Mouse (Mus musculus): ENCODE data around the gene Lrwd1.
"Not testable (repeated sequence)": the region's sequence is repeated elsewhere in the genome, so short reads cannot be mapped to it uniquely, and the experiment has no call there.

The Lrwd1 gene

GRCm38 (mm10) chr5:136135571-136136291 lies at the start of gene Lrwd1, which contains the start of gene Alkbh4:
Gene Lrwd1, minus strand, starts transcription at chr5:136136074.
Gene Alkbh4, plus strand, starts transcription at chr5:136136146.
- peak; percentile 94 for DNase-seq (ENCODE audit: low read depth, low spot score)

DNA sequence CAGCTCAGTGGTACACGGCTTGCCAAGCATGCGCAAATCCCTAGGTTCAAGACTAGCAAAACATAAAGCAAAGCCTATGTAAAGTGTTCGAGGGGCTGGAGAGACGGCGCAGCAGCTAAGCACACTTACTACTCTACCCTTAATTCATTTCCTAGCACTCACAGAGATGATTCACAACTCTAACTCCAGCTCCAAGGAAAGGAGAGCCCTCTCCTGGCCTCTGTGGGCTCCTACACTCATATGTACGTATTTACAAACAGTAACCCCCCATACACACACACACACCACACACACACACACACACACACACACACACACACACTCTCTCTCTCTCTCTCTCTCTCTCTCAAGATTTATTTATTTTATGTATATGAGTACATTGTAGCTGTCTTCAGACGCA lies 47.9 kb upstream of the Lrwd1 start:
- no peak for DNase-seq (ENCODE audit: low read depth, low spot score)

DNA sequence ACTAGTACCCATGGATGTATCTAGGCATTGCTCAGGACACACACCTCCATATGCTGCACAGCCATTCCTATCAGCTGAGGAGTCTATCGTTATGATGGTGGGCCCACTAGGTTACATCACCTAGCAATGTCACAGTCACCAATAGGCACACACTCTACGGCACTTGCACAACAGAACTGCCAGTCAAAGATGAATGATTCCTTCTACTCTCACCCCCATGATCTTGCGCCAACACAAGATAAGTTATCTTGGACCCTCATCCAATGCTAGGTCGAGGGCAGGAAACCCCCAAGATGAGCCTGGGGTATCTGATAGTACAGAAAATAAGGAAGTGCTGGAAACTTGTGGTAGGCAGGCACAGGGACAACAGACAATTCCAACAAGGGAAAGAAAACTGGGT lies 47.0 kb upstream of the Lrwd1 start:
- DNase-seq (ENCODE audit: low read depth, low spot score), result no peak

DNA sequence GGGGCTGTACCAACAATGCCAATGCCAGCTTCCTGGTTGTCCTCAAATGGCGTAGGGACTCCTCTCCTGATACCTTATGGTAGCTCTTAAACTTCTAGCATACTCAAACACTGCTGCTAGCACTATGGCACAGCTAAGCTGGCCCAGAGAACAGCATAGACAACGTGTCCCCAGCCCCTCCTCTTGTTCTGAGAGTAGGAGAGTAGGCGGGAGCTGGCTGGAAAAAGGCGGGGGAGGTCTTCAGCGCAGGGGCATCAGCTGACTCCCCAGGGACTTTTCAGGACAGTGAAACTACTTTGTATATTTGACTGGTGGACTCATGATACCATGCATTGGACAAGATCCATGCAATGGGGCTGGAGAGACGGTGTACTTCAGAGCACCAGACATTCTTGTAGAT lies 46.2 kb upstream of the Lrwd1 start:
- no peak for DNase-seq (ENCODE audit: low read depth, low spot score)

DNA sequence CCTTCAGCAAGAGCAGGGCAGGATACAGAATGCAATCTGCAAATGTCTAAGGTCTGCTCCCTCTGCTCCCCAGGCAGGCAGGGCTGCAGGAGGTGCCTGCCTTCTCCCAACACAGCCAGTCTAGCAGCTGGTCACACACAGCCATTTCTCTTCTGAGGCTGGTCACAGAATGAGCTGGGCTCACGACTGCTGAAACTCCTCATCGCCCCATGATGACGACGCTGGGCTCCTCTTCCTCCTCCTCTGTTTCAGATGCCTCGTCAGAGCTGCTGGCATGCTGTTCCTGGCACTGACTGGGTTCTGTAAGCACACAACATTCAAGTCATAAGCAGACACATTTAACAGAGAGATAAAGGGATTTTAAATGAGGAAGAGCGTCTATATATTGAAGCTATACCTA lies 45.3 kb upstream of the Lrwd1 start:
- no peak for DNase-seq (ENCODE audit: low read depth, low spot score)

DNA sequence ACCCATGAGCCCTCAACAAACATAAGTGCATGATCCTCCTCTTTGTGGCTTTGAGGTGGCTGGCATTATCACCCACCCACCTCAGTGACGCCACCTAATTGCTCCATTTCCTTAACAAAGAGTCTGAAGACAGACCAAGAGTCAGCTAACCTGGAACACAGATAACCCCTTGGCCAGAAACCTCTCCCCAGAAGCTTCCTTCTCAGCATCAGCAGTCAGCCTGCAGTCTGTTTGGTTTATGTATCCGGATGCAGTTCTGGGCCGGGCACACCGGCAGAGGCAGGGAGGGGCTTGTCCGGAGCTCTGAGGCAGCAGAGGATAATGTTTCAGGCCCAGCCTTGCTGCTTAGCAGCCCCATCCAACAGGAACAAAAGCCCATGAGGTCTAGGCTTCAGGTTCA lies 43.7 kb upstream of the Lrwd1 start:
- DNase-seq (ENCODE audit: low read depth, low spot score), result no peak

- DNase-seq (ENCODE audit: low read depth, low spot score), result no peak
Observed at GRCm38 (mm10) chr5:136173606-136174463, 38.0 kb upstream of the Lrwd1 start.

DNA sequence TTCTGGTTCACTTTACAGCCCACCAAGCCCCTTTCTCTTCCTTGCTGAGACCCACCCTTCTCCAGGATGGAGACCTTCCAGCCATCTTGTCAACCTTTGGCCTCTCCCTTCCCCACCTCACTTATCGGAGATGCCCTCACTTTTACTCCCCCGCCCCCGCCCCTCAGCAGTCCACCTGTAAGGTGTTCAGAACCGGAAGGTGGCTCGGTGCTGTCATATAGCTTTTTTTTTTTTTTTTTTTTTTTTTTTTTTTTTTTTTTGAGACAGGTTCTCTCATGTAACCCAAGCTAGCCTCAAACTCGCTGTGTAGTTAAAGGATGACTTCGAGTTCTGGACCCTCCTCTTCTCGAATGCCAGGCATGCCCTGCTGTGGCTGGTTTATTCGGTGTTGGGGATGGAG lies 37.1 kb upstream of the Lrwd1 start:
- no peak for DNase-seq (ENCODE audit: low read depth, low spot score)

GRCm38 (mm10) chr5:136171363-136172341 lies 35.8 kb upstream of the Lrwd1 start:
- no peak for DNase-seq (ENCODE audit: low read depth, low spot score)

- peak; percentile 70 for DNase-seq (ENCODE audit: low read depth, low spot score)
Observed at GRCm38 (mm10) chr5:136170512-136171362, 34.9 kb upstream of the Lrwd1 start, which contains the start of gene Orai2. Gene Orai2, minus strand, starts transcription at chr5:136170713.

GRCm38 (mm10) chr5:136169626-136170511 lies 34.0 kb upstream of the Lrwd1 start:
- peak; percentile 14 for DNase-seq (ENCODE audit: low read depth, low spot score)

DNA sequence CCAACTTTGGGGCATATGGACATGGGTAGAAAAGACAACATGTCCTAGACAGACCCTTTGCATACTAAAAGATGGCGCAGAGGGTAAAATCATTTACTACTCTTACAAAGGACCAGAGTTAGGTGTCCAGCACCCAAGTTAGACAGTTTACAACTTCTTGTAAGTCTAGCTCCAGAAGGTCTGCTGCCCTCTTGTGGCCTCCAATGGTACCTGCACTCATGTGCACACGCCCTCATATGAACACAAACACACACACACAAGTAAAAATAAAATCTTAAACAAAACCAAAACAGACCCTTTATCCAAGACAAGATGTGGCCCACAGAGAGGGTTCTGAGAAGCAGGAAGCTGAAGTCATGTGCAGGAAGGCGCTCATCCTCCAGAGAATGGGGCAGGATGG lies 32.2 kb upstream of the Lrwd1 start:
- DNase-seq (ENCODE audit: low read depth, low spot score), result no peak

DNA sequence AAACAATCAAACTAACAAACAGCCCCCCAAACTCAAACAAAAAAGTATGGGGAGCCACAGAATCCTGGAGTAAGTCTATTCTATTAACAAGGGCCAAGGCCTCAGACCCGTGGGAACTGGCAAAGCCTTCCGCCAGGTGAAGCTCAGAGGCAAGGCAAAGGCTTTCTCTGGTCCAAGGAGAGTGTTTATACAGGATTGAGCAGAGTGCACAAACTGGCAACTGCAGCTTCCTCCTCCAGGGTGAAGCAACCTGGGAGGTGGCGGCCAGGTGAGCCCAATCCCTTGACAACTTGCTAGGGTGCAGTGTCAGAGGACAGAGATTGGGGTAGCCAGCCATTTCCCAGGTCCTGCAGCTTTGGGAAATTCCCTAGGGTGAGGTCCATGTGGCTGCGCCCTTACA lies 31.4 kb upstream of the Lrwd1 start:
- DNase-seq (ENCODE audit: low read depth, low spot score), result no peak

DNA sequence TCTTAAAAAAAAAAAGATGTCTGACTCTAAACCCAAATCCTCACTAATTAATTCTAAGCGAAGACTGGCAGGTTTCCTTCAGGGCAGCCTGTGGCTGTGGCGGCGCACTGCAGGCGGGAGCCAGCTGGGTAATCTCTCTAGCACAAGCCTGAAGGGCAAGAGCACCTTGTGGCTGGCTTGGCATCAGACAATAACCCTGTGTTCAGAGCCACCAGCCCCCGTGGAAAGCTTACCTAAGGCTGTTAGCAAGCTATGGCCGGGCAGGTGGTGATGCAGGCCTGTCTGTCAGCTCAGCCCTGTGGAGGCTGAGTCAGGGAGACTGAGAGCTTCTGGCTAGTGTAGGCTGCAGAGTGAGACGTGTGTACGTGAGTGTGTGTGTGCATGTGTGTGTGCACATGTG lies 29.4 kb upstream of the Lrwd1 start:
- no peak for DNase-seq (ENCODE audit: low read depth, low spot score)

DNA sequence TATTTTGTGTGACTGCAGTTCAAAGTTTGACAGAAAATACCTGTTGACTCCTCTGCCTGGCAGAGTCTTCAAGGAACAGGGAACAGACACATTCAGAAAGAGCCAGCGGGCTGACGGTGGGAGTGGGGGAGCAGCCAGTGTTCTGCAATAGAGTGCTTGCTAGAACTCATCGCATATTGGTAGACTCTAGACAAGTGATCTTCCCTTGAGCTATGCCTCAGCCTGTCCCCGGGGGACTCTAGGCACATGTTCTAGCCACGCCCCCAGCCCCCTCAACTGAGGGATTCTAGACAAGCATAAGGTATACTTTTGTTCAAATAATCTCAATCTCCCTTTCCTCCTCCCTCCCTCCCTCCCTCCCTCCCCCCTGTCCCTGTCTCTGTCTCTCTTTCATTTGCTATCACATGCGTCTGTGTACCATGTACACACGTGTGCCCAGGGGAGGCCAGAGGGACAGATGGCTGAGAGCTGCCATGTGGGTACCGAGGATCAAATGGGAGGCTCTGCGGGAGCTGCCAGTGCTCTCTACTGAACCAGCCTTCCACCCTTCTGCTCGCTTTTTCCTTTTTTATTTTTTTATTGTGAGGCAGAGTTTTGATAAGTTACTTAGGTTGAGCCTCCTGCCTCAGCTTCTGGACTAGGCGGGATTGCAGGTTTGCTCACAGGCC lies 28.1 kb upstream of the Lrwd1 start:
- DNase-seq (ENCODE audit: low read depth, low spot score), result no peak

- DNase-seq (ENCODE audit: low read depth, low spot score), result not testable (repeated sequence)
Observed at GRCm38 (mm10) chr5:136160084-136160483, 24.2 kb upstream of the Lrwd1 start.

DNA sequence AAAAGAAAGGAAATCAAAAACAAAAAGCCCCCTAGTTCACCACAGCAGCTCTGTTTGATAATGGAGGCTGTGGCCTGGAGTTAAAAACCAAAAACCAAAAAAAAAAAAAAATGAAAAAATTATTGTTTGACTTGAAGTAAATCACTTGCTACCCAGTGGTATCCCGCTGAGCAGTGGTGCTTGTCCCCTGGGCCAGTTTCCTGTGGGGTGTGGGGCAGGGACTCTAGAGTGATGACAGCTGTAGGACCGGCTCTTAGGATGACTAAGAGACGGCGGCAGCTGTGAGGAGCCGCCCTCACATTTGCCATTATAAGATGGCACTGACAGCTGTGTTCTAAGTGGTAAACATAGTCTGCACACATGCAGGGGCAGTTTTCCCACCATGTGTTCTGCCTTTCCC lies 19.5 kb upstream of the Lrwd1 start:
- no peak for DNase-seq (ENCODE audit: low read depth, low spot score)

DNA sequence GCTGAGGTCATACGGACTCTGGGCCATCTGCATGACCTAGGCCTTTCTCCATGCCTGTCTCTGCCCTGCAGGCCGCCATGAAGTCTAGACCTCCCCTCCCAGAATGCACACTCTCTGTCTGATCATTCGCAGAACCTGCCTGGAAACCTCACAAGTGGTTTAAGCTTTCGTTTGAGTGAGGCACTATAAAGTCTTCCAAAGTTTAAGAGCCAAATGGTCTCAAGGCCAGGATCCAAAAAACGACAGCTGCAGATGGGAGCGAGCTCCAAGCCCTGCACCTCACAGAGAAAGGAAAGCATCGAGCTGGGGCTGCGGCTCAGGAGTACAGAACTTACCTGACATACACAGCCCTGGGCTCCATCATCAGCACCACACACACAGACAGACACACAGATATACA lies 16.5 kb upstream of the Lrwd1 start:
- no peak for DNase-seq (ENCODE audit: low read depth, low spot score)

DNA sequence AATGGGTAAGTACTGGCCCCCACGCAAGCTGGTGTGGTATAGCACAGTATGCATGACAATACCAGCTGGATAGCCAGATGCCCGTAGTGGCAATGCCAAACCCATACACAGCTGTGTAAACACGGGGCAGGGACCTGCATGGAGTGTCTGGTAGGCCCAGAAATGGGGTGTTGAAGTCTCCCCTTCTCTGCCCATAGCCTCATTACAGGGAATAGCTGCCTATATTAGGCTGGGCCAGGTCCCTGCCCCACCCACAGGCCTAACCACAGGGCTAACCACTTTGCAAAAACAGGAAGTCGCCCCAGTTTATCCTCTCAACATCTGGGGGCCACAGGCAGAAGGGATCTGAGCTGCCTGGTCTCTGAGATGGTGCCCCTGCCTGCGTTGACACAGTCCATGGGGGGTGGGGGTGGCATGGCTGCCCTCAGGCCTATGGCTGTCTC lies 13.3 kb upstream of the Lrwd1 start:
- DNase-seq (ENCODE audit: low read depth, low spot score), result not testable (repeated sequence)

Measured in forelimb bud, embryonic 11.5 days (tissue).